Mouse (Mus musculus) thymus, postnatal 10 days (tissue): ENCODE data around the gene Nprl3.
"Not testable (repeated sequence)": the region's sequence is repeated elsewhere in the genome, so short reads cannot be mapped to it uniquely, and the experiment has no call there.

Experiments used
- DNase-seq, 2 experiments: peaks; one replicate each; pipeline ENCODE4 v3.0.0; 2021; ENCODE audit warnings: low spot score in 2 of 2

The Nprl3 gene

GRCm38 (mm10) chr11:32267188-32267884, at the start of gene Nprl3:
Nprl3 (minus strand) TSS chr11:32267707.
- peak; percentile 94 to 97 for DNase-seq

GRCm38 (mm10) chr11:32316009-32316408, 48.5 kb upstream of the Nprl3 start:
- no peak for DNase-seq

GRCm38 (mm10) chr11:32309928-32310327, 42.4 kb upstream of the Nprl3 start:
- DNase-seq, result no peak

- DNase-seq, result no peak
Measured at GRCm38 (mm10) chr11:32309446-32309845, 41.9 kb upstream of the Nprl3 start.

- no peak for DNase-seq
Measured at GRCm38 (mm10) chr11:32307006-32307405, 39.5 kb upstream of the Nprl3 start.

GRCm38 (mm10) chr11:32303455-32303854, 35.9 kb upstream of the Nprl3 start:
- DNase-seq, result no peak

GRCm38 (mm10) chr11:32302824-32303419, 35.4 kb upstream of the Nprl3 start:
- no peak for DNase-seq

GRCm38 (mm10) chr11:32301506-32301905, 34.0 kb upstream of the Nprl3 start:
- DNase-seq, result no peak

GRCm38 (mm10) chr11:32300279-32301267, 33.1 kb upstream of the Nprl3 start:
- DNase-seq, result no peak

- peak; percentile 9 to 61 for DNase-seq
Measured at GRCm38 (mm10) chr11:32299865-32300264, 32.4 kb upstream of the Nprl3 start, which contains the start of gene Hbq1a. Hbq1a (plus strand) TSS chr11:32300069.

- no peak for DNase-seq
Measured at GRCm38 (mm10) chr11:32298532-32298918, 31.0 kb upstream of the Nprl3 start.

- DNase-seq, result no peak
Measured at GRCm38 (mm10) chr11:32297866-32298531, 30.5 kb upstream of the Nprl3 start.

GRCm38 (mm10) chr11:32297417-32297816, 29.9 kb upstream of the Nprl3 start:
- not testable (repeated sequence) for DNase-seq

- DNase-seq, result not testable (repeated sequence)
Measured at GRCm38 (mm10) chr11:32296203-32296602, 28.7 kb upstream of the Nprl3 start, which contains the start of gene Hba-a2. Hba-a2 (plus strand) TSS chr11:32296489.

GRCm38 (mm10) chr11:32293479-32293878, 26.0 kb upstream of the Nprl3 start:
- DNase-seq, result not testable (repeated sequence)

GRCm38 (mm10) chr11:32292819-32293218, 25.3 kb upstream of the Nprl3 start:
- DNase-seq, result not testable (repeated sequence)

GRCm38 (mm10) chr11:32287493-32287825, 20.0 kb upstream of the Nprl3 start:
- no peak for DNase-seq

- DNase-seq, result peak; percentile 50 to 74
Measured at GRCm38 (mm10) chr11:32286695-32287492, 19.4 kb upstream of the Nprl3 start, which contains the start of gene Hbq1b. Hbq1b (plus strand) TSS chr11:32286965.

- not testable (repeated sequence) for DNase-seq
Measured at GRCm38 (mm10) chr11:32285887-32286286, 18.4 kb upstream of the Nprl3 start.

- no peak for DNase-seq
Measured at GRCm38 (mm10) chr11:32285031-32285775, 17.7 kb upstream of the Nprl3 start.
